Mouse (Mus musculus) limb, embryonic 11.5 days (tissue): Measurements from ENCODE around the gene Ifih1. TPM values are rescaled to one million over a fixed set of nuclear protein-coding genes. Genes with fewer than 3 reads are reported as not detected.

Experiments used
- ATAC-seq: fragments of 200-750 bp; cut with Nextera tagmentation; 2 replicates; pipeline ENCODE4 v1.8.0; 2017; ENCODE audit warnings: low read depth; ENCODE audit not compliant: insufficient number of reproducible peaks, low FRiP score, low TSS enrichment
- DNase-seq: peaks from one replicate; pipeline ENCODE4 v3.0.0-alpha.2; 2015; ENCODE audit warnings: low spot score
- H3K27ac ChIP-seq: fragments of 300-500 bp; sonication (generic); replicated peaks from 2 replicates; pipeline ENCODE4 v1.5.1; 2014; ENCODE audit warnings: low read depth, mild to moderate bottlenecking, low read length
- H3K27me3 ChIP-seq: fragments of 300-500 bp; sonication (generic); 2 replicates; pipeline ENCODE4 v1.6.1; 2014; ENCODE audit warnings: mild to moderate bottlenecking, low read length, mixed read lengths; ENCODE audit not compliant: control insufficient read depth, insufficient read depth
- H3K36me3 ChIP-seq: fragments of 300-500 bp; sonication (generic); 2 replicates; pipeline ENCODE4 v1.6.1; 2014; ENCODE audit warnings: mild to moderate bottlenecking, low read length, moderate library complexity, mixed read lengths; ENCODE audit not compliant: control insufficient read depth, insufficient read depth
- H3K4me1 ChIP-seq: fragments of 300-500 bp; sonication (generic); 2 replicates; pipeline ENCODE4 v1.6.1; 2014; ENCODE audit warnings: low read length, mixed read lengths; ENCODE audit not compliant: control insufficient read depth, insufficient read depth
- H3K4me2 ChIP-seq: fragments of 300-500 bp; sonication (generic); 2 replicates; pipeline ENCODE4 v1.6.1; 2014; ENCODE audit warnings: low read depth, mild to moderate bottlenecking, moderate library complexity; ENCODE audit not compliant: severe bottlenecking
- H3K4me3 ChIP-seq: fragments of 300-500 bp; sonication (generic); 2 replicates; pipeline ENCODE4 v1.5.1; 2014; ENCODE audit warnings: low read depth, low read length
- H3K9ac ChIP-seq: fragments of 300-500 bp; sonication (generic); 2 replicates; pipeline ENCODE4 v1.6.1; 2014; ENCODE audit warnings: mild to moderate bottlenecking, low read length
- H3K9me3 ChIP-seq: fragments of 300-500 bp; sonication (generic); 2 replicates; pipeline ENCODE4 v1.6.1; 2016; ENCODE audit warnings: low read length; ENCODE audit not compliant: control insufficient read depth
- WGBS: fragments of 180-500 bp; shearing (Covaris S2); extraction: QIAGEN DNeasy Blood & Tissue Kit; methylation state at CpG from one replicate; pipeline ENCODE4 v1.1.7; 2014; 5-methylcytosine and 5-hydroxymethylcytosine counted together
- polyA plus RNA-seq: library from polyadenylated mRNA; unstranded; fragments of >200 nt; fragmentation: Nextera tagmentation; extraction: Ambion mirVana; gene quantifications from 2 replicates; pipeline ENCODE4 v1.2.1, GENCODE M21; 2014

The Ifih1 gene
- polyA plus RNA-seq, result 0.35 and 0.75 TPM in 2 replicates

DNA sequence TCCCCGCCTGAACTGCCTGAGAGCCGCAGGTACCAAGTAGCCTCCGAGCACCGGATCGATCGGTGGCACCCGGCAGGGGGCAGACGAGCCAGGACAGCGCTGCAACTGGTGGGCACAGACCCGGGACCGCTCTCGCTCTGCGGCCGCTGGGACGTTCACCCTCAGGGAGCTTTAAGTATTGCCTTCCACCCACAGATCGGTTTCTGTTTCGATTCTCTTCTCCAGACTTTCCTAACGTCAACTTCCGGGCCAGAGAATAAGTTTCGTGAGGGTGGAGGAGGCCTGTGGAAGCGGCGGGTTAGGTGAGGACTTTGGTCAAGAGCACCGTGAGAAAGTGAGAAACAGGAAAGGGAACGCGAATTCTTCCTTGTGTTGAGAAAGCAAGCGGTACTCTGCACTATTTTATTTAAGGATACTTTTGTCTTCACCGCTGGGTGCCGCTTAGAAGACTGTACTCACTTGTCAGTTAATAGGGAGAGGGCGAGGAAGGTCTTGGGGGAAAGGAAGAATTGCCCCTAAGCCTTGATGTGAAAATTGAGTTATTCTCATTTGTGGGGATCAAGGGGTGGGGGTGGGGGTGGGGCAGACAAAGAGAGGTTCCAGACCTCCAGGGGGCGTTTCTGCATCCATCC is at the start of gene Ifih1:
TSS of gene Ifih1 (minus strand) at position 242 of the 632 bp plus-strand sequence.
- ATAC-seq, result 0 out of 2 replicates have a peak, but pooled peaks have one; percentile 63
- peak; percentile 75 for DNase-seq
- Histone ChIP-seq H3K27me3 (no peaks in the 10 kb centered on the region), H3K36me3 (no peaks in the 10 kb centered on the region), H3K4me1 (no peaks in the 10 kb centered on the region), H3K27ac (no peak within 1 kb of the TSS), H3K9me3 (no peaks in the 10 kb centered on the region), H3K9ac (peak within 1 kb of the TSS; percentile 53), H3K4me2 (peak within 1 kb of the TSS; percentile 63), H3K4me3 (peak within 1 kb of the TSS; percentile 33)
- WGBS, result under 1% methylated on average over 30 of the region's 30 CpGs

DNA sequence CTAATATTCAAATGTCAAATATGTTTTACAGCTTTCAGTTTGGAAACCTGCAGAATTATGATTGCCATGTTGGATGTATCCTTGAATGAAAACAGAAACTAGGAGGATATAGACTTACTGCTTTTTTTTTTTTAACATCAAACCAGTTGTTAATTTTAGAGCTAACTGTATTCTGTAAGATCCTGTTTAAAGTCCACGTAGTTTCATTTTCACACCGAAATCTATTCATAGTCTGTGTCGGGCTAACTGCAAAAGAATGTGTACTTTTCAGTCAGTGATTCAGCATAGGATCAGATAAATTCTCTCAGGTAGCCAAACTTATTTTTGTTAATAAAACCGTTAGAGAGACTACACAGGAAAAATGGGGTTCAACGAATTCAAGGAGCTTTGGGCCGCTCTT is 39.9 kb upstream of the Ifih1 start:
- ATAC-seq (no peak), DNase-seq (no peak)
- Histone ChIP-seq H3K9ac (no peak overlapping the region), H3K4me3 (no peak overlapping the region), H3K4me1 (no peaks in the 10 kb centered on the region), H3K27me3 (no peaks in the 10 kb centered on the region), H3K4me2 (no peak overlapping the region), H3K27ac (no peak overlapping the region), H3K9me3 (no peaks in the 10 kb centered on the region), H3K36me3 (no peaks in the 10 kb centered on the region)
- 87% methylated on average over 6 of the region's 6 CpGs for WGBS

DNA sequence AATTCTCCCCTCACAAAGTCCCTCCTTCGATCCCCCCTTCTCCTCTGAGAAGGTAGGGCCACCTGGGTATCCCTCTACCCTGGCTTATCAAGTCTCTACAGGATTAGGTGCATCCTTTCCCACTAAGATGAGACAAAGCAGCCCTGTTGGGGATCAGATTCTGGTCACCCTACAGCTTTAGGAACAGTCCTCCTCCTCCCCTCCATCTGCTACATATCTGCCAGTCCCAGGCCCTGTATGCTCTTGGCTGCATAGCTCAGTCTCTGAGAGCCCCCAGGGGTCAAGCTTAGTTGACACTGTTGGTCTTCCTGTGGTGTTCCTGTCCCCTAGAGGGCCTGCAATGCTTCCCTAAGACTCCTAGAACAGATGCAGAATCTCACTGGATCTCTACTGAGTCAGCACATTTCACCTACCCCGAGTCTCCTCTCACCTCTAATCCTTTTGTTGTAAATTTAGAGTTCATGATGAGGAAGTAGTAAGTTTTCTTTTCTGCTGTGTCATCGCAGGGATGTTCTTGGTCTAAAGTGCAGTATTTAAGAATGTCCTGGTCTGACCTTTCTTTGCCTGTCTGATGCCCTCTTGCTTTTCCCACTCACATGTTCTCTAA is 39.0 kb upstream of the Ifih1 start:
- Histone ChIP-seq H3K9me3 (no peaks in the 10 kb centered on the region), H3K27ac (no peak overlapping the region), H3K9ac (no peak overlapping the region), H3K36me3 (no peaks in the 10 kb centered on the region), H3K4me2 (no peak overlapping the region), H3K27me3 (no peaks in the 10 kb centered on the region), H3K4me1 (no peaks in the 10 kb centered on the region), H3K4me3 (no peak overlapping the region)
- DNase-seq (no peak), ATAC-seq (no peak)
- 63% methylated on average over 3 of the region's 3 CpGs for WGBS

DNA sequence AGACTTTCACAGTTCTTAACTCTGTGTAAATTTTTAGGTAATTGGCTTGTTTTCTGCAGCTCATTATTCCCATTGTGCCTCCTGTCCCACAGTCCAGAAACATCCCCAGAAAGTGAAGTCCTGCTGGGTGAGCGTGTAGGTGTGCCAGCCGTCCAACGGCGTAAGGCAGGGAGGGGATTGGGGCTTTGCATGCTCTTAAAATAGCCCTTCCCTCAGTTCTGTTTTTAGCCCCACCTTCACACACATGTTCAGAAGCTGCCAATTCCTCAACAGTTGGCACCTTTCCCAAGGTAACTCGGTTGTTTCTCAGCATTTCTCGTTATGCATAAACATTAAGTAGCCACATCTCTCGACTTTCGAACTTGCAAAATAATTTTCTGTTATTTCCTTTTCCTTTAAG is 35.6 kb upstream of the Ifih1 start:
- Histone ChIP-seq H3K36me3 (no peaks in the 10 kb centered on the region), H3K4me2 (no peak overlapping the region), H3K27me3 (no peaks in the 10 kb centered on the region), H3K9me3 (no peaks in the 10 kb centered on the region), H3K27ac (no peak overlapping the region), H3K4me1 (no peaks in the 10 kb centered on the region), H3K9ac (no peak overlapping the region), H3K4me3 (no peak overlapping the region)
- WGBS, result 68% methylated on average over 8 of the region's 8 CpGs
- ATAC-seq (no peak), DNase-seq (no peak)

DNA sequence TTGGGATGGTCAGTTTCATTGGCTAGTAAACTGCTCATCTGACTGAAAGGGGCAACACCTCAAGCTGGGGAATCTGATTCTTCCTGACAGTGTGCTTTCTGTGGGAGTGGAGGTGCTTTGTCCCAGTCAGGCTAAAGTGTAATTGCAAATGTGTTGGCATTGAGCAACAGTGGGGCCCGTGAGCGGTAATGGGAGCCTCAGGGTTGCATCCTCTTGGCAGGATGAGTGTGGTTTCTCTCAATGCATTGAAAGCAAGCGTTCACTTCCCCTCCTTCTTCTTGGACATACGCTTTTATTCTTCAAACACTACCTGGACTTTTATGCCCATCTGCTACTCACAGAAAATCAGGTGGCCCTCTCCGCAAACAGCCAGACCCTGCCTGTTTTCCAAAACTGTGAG is 26.7 kb upstream of the Ifih1 start:
- 91% methylated on average over 5 of the region's 5 CpGs for WGBS
- no peaks in the 10 kb centered on the region for H3K27me3 ChIP-seq
- no peaks in the 10 kb centered on the region for H3K4me1 ChIP-seq
- no peak overlapping the region for H3K4me2 ChIP-seq
- H3K36me3 ChIP-seq, result no peaks in the 10 kb centered on the region
- no peak overlapping the region for H3K27ac ChIP-seq
- ATAC-seq (no peak), DNase-seq (no peak)
- H3K4me3 ChIP-seq, result no peak overlapping the region
- H3K9ac ChIP-seq, result no peak overlapping the region
- no peaks in the 10 kb centered on the region for H3K9me3 ChIP-seq

DNA sequence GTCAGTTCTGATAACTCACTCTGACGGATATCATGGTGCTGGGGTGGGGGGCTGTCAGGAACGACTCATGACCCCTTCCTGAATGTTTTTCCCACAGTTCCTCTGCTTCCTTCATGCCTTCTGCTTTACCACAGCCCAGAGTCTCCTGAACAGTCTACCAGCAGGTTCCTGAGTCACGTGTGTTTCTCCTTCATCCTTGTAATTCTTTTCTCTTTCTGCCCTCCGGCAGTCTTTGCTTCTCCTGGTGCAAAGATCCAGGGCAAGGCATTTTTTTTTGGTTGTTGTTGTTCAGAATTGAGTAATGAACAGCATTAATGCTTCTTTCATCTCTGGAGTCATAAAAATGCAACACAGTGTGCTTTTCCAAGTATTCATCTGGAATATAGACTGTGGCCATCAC is 24.7 kb upstream of the Ifih1 start:
- Histone ChIP-seq H3K9ac (no peak overlapping the region), H3K9me3 (no peaks in the 10 kb centered on the region), H3K4me3 (no peak overlapping the region), H3K27me3 (no peaks in the 10 kb centered on the region), H3K27ac (no peak overlapping the region), H3K4me1 (no peaks in the 10 kb centered on the region), H3K36me3 (no peaks in the 10 kb centered on the region), H3K4me2 (no peak overlapping the region)
- 79% methylated on average over 4 of the region's 4 CpGs for WGBS
- ATAC-seq, result no peak
- DNase-seq, result no peak

DNA sequence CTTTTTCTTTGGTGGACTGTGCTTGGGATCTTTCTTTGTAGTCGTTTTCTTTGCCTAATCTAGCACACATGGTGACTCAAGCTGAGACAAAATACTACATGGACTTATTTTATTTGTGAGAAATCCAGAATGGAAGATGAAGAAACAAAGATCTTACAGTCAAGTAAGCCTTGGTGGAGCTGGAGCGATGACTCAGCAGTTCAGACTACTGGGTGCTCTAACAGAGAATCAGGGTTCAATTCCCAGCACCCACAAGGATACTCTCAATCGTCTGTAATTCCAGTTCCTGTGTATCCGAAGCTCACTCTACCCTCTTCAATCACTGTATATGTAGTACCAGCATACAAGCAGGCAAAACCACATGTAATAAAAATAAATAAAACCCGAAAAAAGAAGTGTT is 24.2 kb upstream of the Ifih1 start:
- no peak overlapping the region for H3K9ac ChIP-seq
- DNase-seq (no peak), ATAC-seq (no peak)
- H3K4me3 ChIP-seq, result no peak overlapping the region
- no peak overlapping the region for H3K4me2 ChIP-seq
- WGBS, result 90% methylated on average over 5 of the region's 5 CpGs
- no peaks in the 10 kb centered on the region for H3K36me3 ChIP-seq
- H3K27ac ChIP-seq, result no peak overlapping the region
- no peaks in the 10 kb centered on the region for H3K9me3 ChIP-seq
- H3K4me1 ChIP-seq, result no peaks in the 10 kb centered on the region
- H3K27me3 ChIP-seq, result no peaks in the 10 kb centered on the region

DNA sequence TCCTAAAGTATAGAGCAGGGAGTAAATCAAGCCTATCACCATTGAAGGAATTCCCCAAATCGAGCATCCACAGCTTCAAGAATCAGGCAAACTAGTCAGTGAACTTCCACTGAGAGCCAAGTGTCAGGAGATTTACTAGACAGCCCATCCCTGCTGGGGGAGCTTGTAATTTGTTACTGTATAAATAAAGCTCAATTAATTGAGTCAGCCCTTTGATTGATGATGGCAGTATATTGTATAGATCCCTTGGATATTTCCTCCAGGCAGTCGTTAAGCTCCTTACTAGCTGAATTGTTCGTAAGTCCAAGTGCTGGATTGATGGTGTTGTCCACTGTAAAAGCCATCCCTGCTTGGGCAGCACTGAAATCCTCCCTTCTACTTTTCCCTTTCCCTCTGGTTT is 23.8 kb upstream of the Ifih1 start:
- no peak overlapping the region for H3K4me2 ChIP-seq
- no peak for ATAC-seq
- 54% methylated on average over 3 of the region's 3 CpGs for WGBS
- no peaks in the 10 kb centered on the region for H3K4me1 ChIP-seq
- H3K27ac ChIP-seq, result no peak overlapping the region
- no peaks in the 10 kb centered on the region for H3K27me3 ChIP-seq
- no peak for DNase-seq
- H3K9ac ChIP-seq, result no peak overlapping the region
- H3K4me3 ChIP-seq, result no peak overlapping the region
- H3K36me3 ChIP-seq, result no peaks in the 10 kb centered on the region
- H3K9me3 ChIP-seq, result no peaks in the 10 kb centered on the region

DNA sequence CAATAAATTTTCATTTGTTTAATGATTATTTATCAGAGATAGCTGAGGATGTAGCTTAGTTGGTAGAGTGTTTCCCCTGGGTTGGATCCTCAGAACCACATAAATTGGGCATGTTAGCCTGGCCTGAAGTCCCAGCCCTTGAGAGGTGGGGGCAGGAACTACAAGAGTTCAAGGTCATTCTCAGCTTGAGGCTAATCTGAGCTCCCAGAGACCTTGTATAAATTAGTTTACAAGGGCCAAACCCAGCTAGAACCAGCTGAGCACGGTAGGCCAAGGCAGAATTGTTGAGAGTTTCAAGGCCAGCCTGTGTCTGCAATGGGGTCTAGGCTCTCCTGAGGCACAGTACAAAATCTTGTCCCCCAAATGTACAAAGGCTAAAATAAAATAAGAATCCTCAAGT is 19.5 kb upstream of the Ifih1 start:
- WGBS, result 52% methylated on average over 1 of the region's 1 CpGs
- Histone ChIP-seq H3K27ac (no peak overlapping the region), H3K36me3 (no peaks in the 10 kb centered on the region), H3K4me2 (no peak overlapping the region), H3K9ac (no peak overlapping the region), H3K27me3 (no peaks in the 10 kb centered on the region), H3K4me1 (no peaks in the 10 kb centered on the region), H3K9me3 (no peaks in the 10 kb centered on the region), H3K4me3 (no peak overlapping the region)
- DNase-seq (no peak), ATAC-seq (no peak)
